Mouse (Mus musculus) thymus, adult 2 months (tissue): ENCODE results near the gene Olfr668.

Source experiments
- CTCF ChIP-seq: fragments of 200-500 bp; IDR thresholded peaks from 2 replicates; pipeline ENCODE4 v1.5.1; 2012; ENCODE audit warnings: mild to moderate bottlenecking, control low read depth, low read length, moderate library complexity, borderline replicate concordance; ENCODE audit not compliant: control insufficient read depth, poor library complexity, insufficient read depth; ENCODE audit errors: extremely low read depth
- POLR2A ChIP-seq: fragments of 200-500 bp; IDR thresholded peaks from 2 replicates; pipeline ENCODE4 v1.6.1; 2012; ENCODE audit warnings: mild to moderate bottlenecking, low read length, control low read depth, moderate library complexity; ENCODE audit not compliant: control insufficient read depth, poor library complexity, insufficient read depth; ENCODE audit errors: extremely low read depth

GRCm38 (mm10) chr7:104927957-104928356 lies at the start of gene Olfr668:
- TF ChIP-seq CTCF (no peak), POLR2A (no peak)
